Mouse (Mus musculus): ENCODE measurements around the gene H2al2a. TPM values are rescaled to one million over a fixed set of nuclear protein-coding genes. Genes with fewer than 3 reads are reported as not detected.

H2al2a gene
- polyA plus RNA-seq, 1 experiment from 2014 or later = not detected

DNA sequence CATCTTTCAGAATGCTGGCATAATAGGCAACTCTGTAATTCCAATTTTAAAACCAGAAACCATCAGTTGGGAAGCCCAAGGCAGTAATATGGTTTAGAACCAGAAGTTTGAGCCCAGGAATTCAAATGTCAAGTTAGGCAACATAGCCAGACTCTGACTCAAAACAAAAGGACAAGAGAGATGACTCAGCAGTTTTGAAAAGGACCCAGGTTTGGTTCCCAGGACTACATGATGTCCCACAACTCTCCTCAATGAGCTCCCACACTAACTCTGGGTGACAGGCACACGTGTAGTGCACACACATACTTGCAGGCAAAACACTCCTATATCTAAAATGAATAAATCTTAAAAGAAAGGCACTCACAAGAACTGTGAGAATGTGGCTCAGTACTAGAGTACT is 22.4 kb upstream of the H2al2a start:
- no peaks in the 10 kb centered on the region for H3K27me3 ChIP-seq (ENCODE audit: control insufficient read depth, insufficient read depth, low read length)
- no peaks in the 10 kb centered on the region for H3K9me3 ChIP-seq (ENCODE audit: control insufficient read depth, low read length)
- H3K4me3 ChIP-seq (ENCODE audit: low read depth, low read length) = no peak overlapping the region
- no peak overlapping the region for H3K4me2 ChIP-seq (ENCODE audit: low read depth)
- H3K9ac ChIP-seq (ENCODE audit: low read length) = no peak overlapping the region
- no peak overlapping the region for H3K27ac ChIP-seq (ENCODE audit: low read depth, low read length)
- H3K4me1 ChIP-seq (ENCODE audit: control insufficient read depth, insufficient read depth, low read length) = no peaks in the 10 kb centered on the region
- ATAC-seq (ENCODE audit: insufficient read depth, low FRiP score, low TSS enrichment) (no peak), DNase-seq (ENCODE audit: low spot score) (no peak)
- WGBS = 73% methylated on average over 1 of the region's 1 CpGs
- no peaks in the 10 kb centered on the region for H3K36me3 ChIP-seq (ENCODE audit: control insufficient read depth, insufficient read depth, low read length)

DNA sequence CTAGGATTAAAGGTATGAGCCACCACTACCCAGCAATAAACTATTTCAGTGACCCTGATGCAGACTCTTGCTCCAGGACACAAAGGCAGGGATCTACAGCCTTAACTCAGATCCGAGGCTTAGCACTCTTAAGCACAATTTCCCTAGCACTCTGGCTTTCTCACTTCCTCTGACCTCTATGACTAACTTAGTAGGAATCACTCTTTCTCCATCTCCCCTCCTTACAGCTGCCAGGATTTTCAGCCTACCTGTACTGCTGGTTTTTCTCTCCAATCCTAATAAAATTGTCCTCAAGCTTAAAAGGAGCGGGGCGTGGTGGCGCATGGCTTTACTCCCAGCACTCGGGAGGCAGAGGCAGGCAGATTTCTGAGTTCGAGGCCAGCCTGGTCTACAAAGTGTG is 20.6 kb upstream of the H2al2a start:
- ATAC-seq (ENCODE audit: insufficient read depth, low FRiP score, low TSS enrichment) (no peak), DNase-seq (ENCODE audit: low spot score) (no peak)
- H3K9ac ChIP-seq (ENCODE audit: low read length) = no peak overlapping the region
- H3K9me3 ChIP-seq (ENCODE audit: control insufficient read depth, low read length) = no peaks in the 10 kb centered on the region
- H3K27me3 ChIP-seq (ENCODE audit: control insufficient read depth, insufficient read depth, low read length) = no peaks in the 10 kb centered on the region
- WGBS = 91% methylated on average over 6 of the region's 6 CpGs
- H3K4me1 ChIP-seq (ENCODE audit: control insufficient read depth, insufficient read depth, low read length) = no peaks in the 10 kb centered on the region
- H3K4me2 ChIP-seq (ENCODE audit: low read depth) = no peak overlapping the region
- no peak overlapping the region for H3K4me3 ChIP-seq (ENCODE audit: low read depth, low read length)
- no peaks in the 10 kb centered on the region for H3K36me3 ChIP-seq (ENCODE audit: control insufficient read depth, insufficient read depth, low read length)
- H3K27ac ChIP-seq (ENCODE audit: low read depth, low read length) = no peak overlapping the region

DNA sequence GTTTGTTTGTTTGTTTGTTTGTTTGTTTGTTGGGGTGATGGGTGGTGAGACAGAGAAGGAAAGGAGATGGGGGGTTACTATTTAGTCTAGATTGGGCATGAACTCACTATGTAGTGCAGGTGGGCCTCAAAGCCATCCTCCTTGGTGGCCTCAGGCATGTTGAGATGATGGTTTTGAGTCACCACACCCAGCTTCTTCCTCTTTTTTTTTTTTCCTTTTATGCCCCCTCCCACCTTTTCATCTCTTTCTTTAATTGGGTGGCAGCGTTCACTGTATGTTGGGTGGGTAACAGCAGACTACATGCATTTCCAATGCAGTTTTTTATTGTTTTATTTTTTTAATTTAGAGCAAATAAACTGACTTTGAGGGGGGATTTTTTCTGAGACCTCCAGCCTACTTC is 19.9 kb upstream of the H2al2a start:
- no peak for ATAC-seq (ENCODE audit: insufficient read depth, low FRiP score, low TSS enrichment)
- H3K36me3 ChIP-seq (ENCODE audit: control insufficient read depth, insufficient read depth, low read length) = no peaks in the 10 kb centered on the region
- no peak for DNase-seq (ENCODE audit: low spot score)
- no peaks in the 10 kb centered on the region for H3K27me3 ChIP-seq (ENCODE audit: control insufficient read depth, insufficient read depth, low read length)
- no peak overlapping the region for H3K4me2 ChIP-seq (ENCODE audit: low read depth)
- no peaks in the 10 kb centered on the region for H3K4me1 ChIP-seq (ENCODE audit: control insufficient read depth, insufficient read depth, low read length)
- H3K9ac ChIP-seq (ENCODE audit: low read length) = no peak overlapping the region
- WGBS = 100% methylated on average over 1 of the region's 1 CpGs
- H3K4me3 ChIP-seq (ENCODE audit: low read depth, low read length) = no peak overlapping the region
- H3K27ac ChIP-seq (ENCODE audit: low read depth, low read length) = no peak overlapping the region
- no peaks in the 10 kb centered on the region for H3K9me3 ChIP-seq (ENCODE audit: control insufficient read depth, low read length)

GRCm38 (mm10) chr2:18015581-18015980 is 18.8 kb upstream of the H2al2a start:
- WGBS = 65% methylated on average over 3 of the region's 3 CpGs

GRCm38 (mm10) chr2:18012866-18013265 is 16.1 kb upstream of the H2al2a start:
- Histone ChIP-seq H3K27me3 (ENCODE audit: control insufficient read depth, insufficient read depth, low read length) (no peaks in the 10 kb centered on the region), H3K9me3 (ENCODE audit: control insufficient read depth, low read length) (no peaks in the 10 kb centered on the region), H3K9ac (ENCODE audit: low read length) (no peak overlapping the region), H3K4me1 (ENCODE audit: control insufficient read depth, insufficient read depth, low read length) (no peaks in the 10 kb centered on the region), H3K4me2 (ENCODE audit: low read depth) (no peak overlapping the region), H3K36me3 (ENCODE audit: control insufficient read depth, insufficient read depth, low read length) (no peaks in the 10 kb centered on the region), H3K4me3 (ENCODE audit: low read depth, low read length) (no peak overlapping the region), H3K27ac (ENCODE audit: low read depth, low read length) (no peak overlapping the region)
- 89% methylated on average over 3 of the region's 3 CpGs for WGBS
- DNase-seq (ENCODE audit: low spot score) (no peak), ATAC-seq (ENCODE audit: insufficient read depth, low FRiP score, low TSS enrichment) (no peak)

More at GRCm38 (mm10) chr2:18015581-18015980, 18.8 kb upstream of the H2al2a start:
- Histone ChIP-seq H3K27ac (ENCODE audit: low read depth, low read length) (no peak overlapping the region), H3K4me2 (ENCODE audit: low read depth) (no peak overlapping the region), H3K27me3 (ENCODE audit: control insufficient read depth, insufficient read depth, low read length) (no peaks in the 10 kb centered on the region), H3K36me3 (ENCODE audit: control insufficient read depth, insufficient read depth, low read length) (no peaks in the 10 kb centered on the region), H3K4me1 (ENCODE audit: control insufficient read depth, insufficient read depth, low read length) (no peaks in the 10 kb centered on the region), H3K4me3 (ENCODE audit: low read depth, low read length) (no peak overlapping the region), H3K9me3 (ENCODE audit: control insufficient read depth, low read length) (no peaks in the 10 kb centered on the region), H3K9ac (ENCODE audit: low read length) (no peak overlapping the region)
- ATAC-seq (ENCODE audit: insufficient read depth, low FRiP score, low TSS enrichment) = no peak
- DNase-seq (ENCODE audit: low spot score) = no peak

GRCm38 (mm10) chr2:18011226-18011625 is 14.5 kb upstream of the H2al2a start:
- Histone ChIP-seq H3K36me3 (ENCODE audit: control insufficient read depth, insufficient read depth, low read length) (no peaks in the 10 kb centered on the region), H3K4me3 (ENCODE audit: low read depth, low read length) (no peak overlapping the region), H3K9ac (ENCODE audit: low read length) (no peak overlapping the region), H3K9me3 (ENCODE audit: control insufficient read depth, low read length) (no peaks in the 10 kb centered on the region), H3K4me1 (ENCODE audit: control insufficient read depth, insufficient read depth, low read length) (no peaks in the 10 kb centered on the region), H3K27ac (ENCODE audit: low read depth, low read length) (no peak overlapping the region), H3K27me3 (ENCODE audit: control insufficient read depth, insufficient read depth, low read length) (no peaks in the 10 kb centered on the region), H3K4me2 (ENCODE audit: low read depth) (no peak overlapping the region)
- ATAC-seq (ENCODE audit: insufficient read depth, low FRiP score, low TSS enrichment) (no peak), DNase-seq (ENCODE audit: low spot score) (no peak)
- WGBS = 83% methylated on average over 6 of the region's 6 CpGs

GRCm38 (mm10) chr2:18005137-18005536 is 8.4 kb upstream of the H2al2a start:
- H3K4me2 ChIP-seq (ENCODE audit: low read depth) = no peak overlapping the region
- H3K9me3 ChIP-seq (ENCODE audit: control insufficient read depth, low read length) = no peaks in the 10 kb centered on the region
- H3K4me3 ChIP-seq (ENCODE audit: low read depth, low read length) = no peak overlapping the region
- no peak overlapping the region for H3K9ac ChIP-seq (ENCODE audit: low read length)
- H3K27me3 ChIP-seq (ENCODE audit: control insufficient read depth, insufficient read depth, low read length) = no peaks in the 10 kb centered on the region
- WGBS = 28% methylated on average over 8 of the region's 8 CpGs
- no peaks in the 10 kb centered on the region for H3K36me3 ChIP-seq (ENCODE audit: control insufficient read depth, insufficient read depth, low read length)
- ATAC-seq (ENCODE audit: insufficient read depth, low FRiP score, low TSS enrichment) (no peak), DNase-seq (ENCODE audit: low spot score) (peak; percentile 17)
- H3K4me1 ChIP-seq (ENCODE audit: control insufficient read depth, insufficient read depth, low read length) = no peaks in the 10 kb centered on the region
- H3K27ac ChIP-seq (ENCODE audit: low read depth, low read length) = no peak overlapping the region

- WGBS = 71% methylated on average over 4 of the region's 4 CpGs
- H3K27ac ChIP-seq (ENCODE audit: low read depth, low read length) = no peak overlapping the region
- DNase-seq (ENCODE audit: low spot score) = no peak
- H3K9me3 ChIP-seq (ENCODE audit: control insufficient read depth, low read length) = no peaks in the 10 kb centered on the region
- H3K27me3 ChIP-seq (ENCODE audit: control insufficient read depth, insufficient read depth, low read length) = no peaks in the 10 kb centered on the region
- H3K4me1 ChIP-seq (ENCODE audit: control insufficient read depth, insufficient read depth, low read length) = no peaks in the 10 kb centered on the region
- H3K4me2 ChIP-seq (ENCODE audit: low read depth) = no peak overlapping the region
- no peaks in the 10 kb centered on the region for H3K36me3 ChIP-seq (ENCODE audit: control insufficient read depth, insufficient read depth, low read length)
- no peak for ATAC-seq (ENCODE audit: insufficient read depth, low FRiP score, low TSS enrichment)
- H3K9ac ChIP-seq (ENCODE audit: low read length) = no peak overlapping the region
- no peak overlapping the region for H3K4me3 ChIP-seq (ENCODE audit: low read depth, low read length)
These were observed 7.5 kb upstream of the H2al2a start for GRCm38 (mm10) chr2:18004286-18004685.

GRCm38 (mm10) chr2:18002306-18002705 is 5.5 kb upstream of the H2al2a start:
- DNase-seq (ENCODE audit: low spot score) = no peak
- no peaks in the 10 kb centered on the region for H3K27me3 ChIP-seq (ENCODE audit: control insufficient read depth, insufficient read depth, low read length)
- ATAC-seq (ENCODE audit: insufficient read depth, low FRiP score, low TSS enrichment) = no peak
- no peak overlapping the region for H3K4me2 ChIP-seq (ENCODE audit: low read depth)
- H3K9me3 ChIP-seq (ENCODE audit: control insufficient read depth, low read length) = no peaks in the 10 kb centered on the region
- H3K4me1 ChIP-seq (ENCODE audit: control insufficient read depth, insufficient read depth, low read length) = no peaks in the 10 kb centered on the region
- no peak overlapping the region for H3K4me3 ChIP-seq (ENCODE audit: low read depth, low read length)
- no peak overlapping the region for H3K9ac ChIP-seq (ENCODE audit: low read length)
- H3K36me3 ChIP-seq (ENCODE audit: control insufficient read depth, insufficient read depth, low read length) = no peaks in the 10 kb centered on the region
- no peak overlapping the region for H3K27ac ChIP-seq (ENCODE audit: low read depth, low read length)
- WGBS = 96% methylated on average over 3 of the region's 3 CpGs
